Mouse (Mus musculus) cerebellum, adult 9-11 months (tissue): ENCODE results near the gene Recql.
"Not testable (repeated sequence)": the region's sequence is repeated elsewhere in the genome, so short reads cannot be mapped to it uniquely, and the experiment has no call there.

Experiments used
- DNase-seq: peaks from one replicate; pipeline ENCODE4 v3.0.0; 2022

Recql gene

GRCm38 (mm10) chr6:142363019-142363576 is 23.8 kb downstream of the Recql start:
- no peak for DNase-seq

GRCm38 (mm10) chr6:142362036-142362435 is 24.9 kb downstream of the Recql start:
- no peak for DNase-seq

- no peak for DNase-seq
These were observed 29.8 kb downstream of the Recql start for GRCm38 (mm10) chr6:142357106-142357505.

- DNase-seq, result not testable (repeated sequence)
These were observed 34.8 kb downstream of the Recql start for GRCm38 (mm10) chr6:142352099-142352498.

GRCm38 (mm10) chr6:142347431-142348385 is 39.2 kb downstream of the Recql start:
- DNase-seq, result no peak

- no peak for DNase-seq
These were observed 40.4 kb downstream of the Recql start for GRCm38 (mm10) chr6:142346181-142347110.

GRCm38 (mm10) chr6:142345440-142346038 is 41.3 kb downstream of the Recql start, which contains the start of gene Pyroxd1:
Pyroxd1 (plus strand) TSS chr6:142345654.
- DNase-seq, result peak; percentile 84

- no peak for DNase-seq
These were observed 43.3 kb downstream of the Recql start for GRCm38 (mm10) chr6:142343561-142343960.

GRCm38 (mm10) chr6:142339576-142339975 is 47.3 kb downstream of the Recql start:
- no peak for DNase-seq

GRCm38 (mm10) chr6:142338961-142339360 is 47.9 kb downstream of the Recql start:
- DNase-seq, result no peak

- DNase-seq, result no peak
These were observed 57.7 kb downstream of the Recql start for GRCm38 (mm10) chr6:142329201-142329600.

- DNase-seq, result no peak
These were observed 60.3 kb downstream of the Recql start for GRCm38 (mm10) chr6:142326598-142326997.

- no peak for DNase-seq
These were observed 64.0 kb downstream of the Recql start, which contains the start of gene Slco1a5 for GRCm38 (mm10) chr6:142322881-142323280. Slco1a5 (minus strand) TSS chr6:142322981.

- DNase-seq, result no peak
These were observed 69.8 kb downstream of the Recql start for GRCm38 (mm10) chr6:142317106-142317505.

GRCm38 (mm10) chr6:142314285-142314684 is 72.6 kb downstream of the Recql start:
- no peak for DNase-seq

- DNase-seq, result no peak
These were observed 81.8 kb downstream of the Recql start for GRCm38 (mm10) chr6:142305076-142305475.
